Comparison of ENCODE assay signal across 16 mouse cellular contexts in the genomic region with DNA sequence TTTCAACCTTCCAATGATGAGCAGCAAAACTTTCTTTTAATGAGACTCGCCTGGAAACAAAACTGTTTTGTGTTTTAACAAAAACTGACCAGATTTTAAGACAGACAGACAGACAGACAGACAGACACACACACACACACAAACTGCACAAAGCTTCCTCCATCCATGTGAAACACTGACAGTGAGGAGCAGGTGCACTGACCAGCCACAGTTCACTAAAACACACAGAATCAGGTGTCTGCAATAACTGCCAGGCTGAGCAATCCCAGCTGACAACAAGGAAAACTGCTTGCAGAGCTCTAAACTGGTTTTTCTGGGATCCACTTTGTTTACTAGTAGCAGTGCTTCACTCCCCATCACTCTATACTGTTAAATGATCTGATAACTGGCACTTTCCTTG.
A peak's percentile ranks its signal among the peaks of the same experiment; 100 is the strongest.
DNase-seq lines count a peak whose midpoint lies in the region; ATAC-seq and TF ChIP-seq lines count a peak whose summit lies in the region.
"Had no signal": no experiment of that assay in that cellular context is flagged by ENCODE, and none has a peak within 500 bp of the region (broad histone marks: within the 10 kb centered on the region; RNA-seq: fewer than 3 reads in every experiment).

No protein-coding gene starts in this region.

- intact Hi-C loops in left cerebral cortex, adult 2 months (cut with DNase I) = loop anchor here (5.0 kb wide), 1 partner anchor 61 kb away; no protein-coding TSS in a partner anchor

- ATAC-seq in embryonic facial prominence, embryonic 14.5 days (ENCODE audit: low read depth) = no peak
- ATAC-seq in heart, postnatal 0 days (ENCODE audit: insufficient read depth, low read depth) = no peak
- ATAC-seq: intestine, embryonic 16.5 days; midbrain, embryonic 16.5 days had no signal

- peak; percentile 18 for DNase-seq in embryonic facial prominence, embryonic 14.5 days (ENCODE audit: low spot score)
- DNase-seq in embryonic facial prominence, embryonic 10.5 days (ENCODE audit: low spot score) = no peak
- no peak for DNase-seq in heart, postnatal 0 days (ENCODE audit: low spot score)
- no peak for DNase-seq in heart, postnatal 4 days
- no peak for DNase-seq in left cerebral cortex, adult 2 months (ENCODE audit: extremely low spot score in 1 of 2, low spot score in 2 of 2)
- no peak for DNase-seq in left cerebral cortex, adult 8-10 months (ENCODE audit: low spot score in 2 of 2)
- DNase-seq in adrenal gland, postnatal 14 days = no peak
- DNase-seq: adrenal gland, postnatal 25 days; embryo, embryonic 11 days; gastrocnemius, postnatal 14 days; lung, postnatal 36 days had no signal

- H3K36me3 ChIP-seq in embryonic facial prominence, embryonic 14.5 days (ENCODE audit: control insufficient read depth, insufficient read depth, low read length) = no peaks in the 10 kb centered on the region
- no peaks in the 10 kb centered on the region; the same call in 1 of the 2 replicates for H3K36me3 ChIP-seq in embryonic facial prominence, embryonic 10.5 days (replicated peaks)
- H3K36me3 ChIP-seq in heart, postnatal 0 days (replicated peaks; ENCODE audit: control insufficient read depth, insufficient read depth, low read length) = peaks cover 5% of the 10 kb centered on the region; the same call in 1 of the 2 replicates
- H3K36me3 ChIP-seq: neural tube, embryonic 12.5 days had no signal

- no peak for TF ChIP-seq CTCF in heart, postnatal 0 days (IDR thresholded peaks at IDR 0.05; ENCODE audit: low read depth)
- TF ChIP-seq CTCF in left cerebral cortex, adult 2 months (IDR thresholded peaks at IDR 0.05) = no peak

- H3K4me1 ChIP-seq in embryonic facial prominence, embryonic 14.5 days (ENCODE audit: control insufficient read depth, insufficient read depth, low read length) = peaks cover 17% of the 10 kb centered on the region
- peaks cover 9% of the 10 kb centered on the region for H3K4me1 ChIP-seq in embryonic facial prominence, embryonic 10.5 days
- peaks cover 50% of the 10 kb centered on the region for H3K4me1 ChIP-seq in heart, postnatal 0 days (ENCODE audit: control insufficient read depth, insufficient read depth)
- H3K4me1 ChIP-seq in brown adipose tissue, adult 24 weeks (ENCODE audit: control insufficient read depth, insufficient read depth, insufficient read length, low read length) = peaks cover 11% of the 10 kb centered on the region

- no peak overlapping the region for H3K4me3 ChIP-seq in embryonic facial prominence, embryonic 14.5 days (ENCODE audit: low read depth, low read length)
- no peak overlapping the region for H3K4me3 ChIP-seq in embryonic facial prominence, embryonic 10.5 days
- no peak overlapping the region for H3K4me3 ChIP-seq in heart, postnatal 0 days (ENCODE audit: low read depth, low read length)
- H3K4me3 ChIP-seq in left cerebral cortex, adult 2 months = no peak overlapping the region
- no peak overlapping the region for H3K4me3 ChIP-seq in brown adipose tissue, adult 24 weeks (ENCODE audit: insufficient read depth, low read depth, low read length)
- H3K4me3 ChIP-seq: neural tube, embryonic 12.5 days had no signal

- TF ChIP-seq EP300 in heart, postnatal 0 days (IDR thresholded peaks at IDR 0.05; ENCODE audit: low read depth) = no peak

- no peak overlapping the region for H3K4me2 ChIP-seq in embryonic facial prominence, embryonic 14.5 days (ENCODE audit: low read depth, low read length)
- H3K4me2 ChIP-seq in heart, postnatal 0 days (ENCODE audit: low read depth, low read length) = no peak overlapping the region
- H3K4me2 ChIP-seq: neural tube, embryonic 12.5 days had no signal

- H3K27ac ChIP-seq in embryonic facial prominence, embryonic 14.5 days (replicated peaks; ENCODE audit: low read depth, low read length) = no peak overlapping the region
- no peak overlapping the region for H3K27ac ChIP-seq in embryonic facial prominence, embryonic 10.5 days (replicated peaks)
- 0 out of 2 replicates have a peak overlapping the region, but pooled peaks have one; percentile 28 for H3K27ac ChIP-seq in heart, postnatal 0 days (ENCODE audit: low read depth)
- peak overlapping the region; percentile 73; the same call in 1 of the 2 replicates for H3K27ac ChIP-seq in left cerebral cortex, adult 2 months
- H3K27ac ChIP-seq in brown adipose tissue, adult 24 weeks (replicated peaks; ENCODE audit: low read depth, low read length) = peak overlapping the region; percentile 51
- H3K27ac ChIP-seq: liver, embryonic 14.5 days; neural tube, embryonic 12.5 days had no signal

- WGBS in embryonic facial prominence, embryonic 14.5 days = 84% methylated on average over 1 of the region's 1 CpGs
- WGBS in embryonic facial prominence, embryonic 10.5 days = 80% methylated on average over 1 of the region's 1 CpGs
- 57% methylated on average over 1 of the region's 1 CpGs for WGBS in heart, postnatal 0 days

- no peaks in the 10 kb centered on the region for H3K27me3 ChIP-seq in embryonic facial prominence, embryonic 14.5 days (replicated peaks; ENCODE audit: control insufficient read depth, insufficient read depth, low read length)
- no peaks in the 10 kb centered on the region for H3K27me3 ChIP-seq in embryonic facial prominence, embryonic 10.5 days (replicated peaks; ENCODE audit: low read depth, poor library complexity, severe bottlenecking)
- H3K27me3 ChIP-seq in heart, postnatal 0 days (ENCODE audit: control insufficient read depth, insufficient read depth, low read length) = no peaks in the 10 kb centered on the region
- H3K27me3 ChIP-seq: neural tube, embryonic 12.5 days had no signal

- no peak overlapping the region for H3K9ac ChIP-seq in embryonic facial prominence, embryonic 14.5 days (ENCODE audit: low read depth, low read length)
- no peak overlapping the region for H3K9ac ChIP-seq in heart, postnatal 0 days (replicated peaks; ENCODE audit: low read depth, low read length)
- H3K9ac ChIP-seq: liver, embryonic 14.5 days; neural tube, embryonic 12.5 days had no signal

- no peaks in the 10 kb centered on the region for H3K9me3 ChIP-seq in embryonic facial prominence, embryonic 14.5 days (ENCODE audit: control insufficient read depth, low read length)
- H3K9me3 ChIP-seq in embryonic facial prominence, embryonic 10.5 days = no peaks in the 10 kb centered on the region
- no peaks in the 10 kb centered on the region for H3K9me3 ChIP-seq in heart, postnatal 0 days (replicated peaks; ENCODE audit: control insufficient read depth, low read length)
- H3K9me3 ChIP-seq: neural tube, embryonic 12.5 days had no signal

Comparison
In these comparisons a context has a peak if more than half of its experiments do, and no peak if none do; other contexts are left out.
1. H3K27ac ChIP-seq: peak in heart, postnatal 0 days (single experiment), left cerebral cortex, adult 2 months (single experiment) and brown adipose tissue, adult 24 weeks (single experiment); none in embryonic facial prominence, embryonic 14.5 days (single experiment) and embryonic facial prominence, embryonic 10.5 days (single experiment).